Mouse (Mus musculus) embryonic fibroblast, embryonic 13.5 days (primary cell): ENCODE data around the gene Clec11a. TPM values are rescaled to one million over a fixed set of nuclear protein-coding genes. Genes with fewer than 3 reads are reported as not detected.

Experiments
- H3K27ac ChIP-seq: 2 replicates; pipeline ENCODE4 v1.5.1; 2012; ENCODE audit warnings: low read length, control low read depth, inconsistent platforms; ENCODE audit not compliant: insufficient read depth
- H3K4me1 ChIP-seq: 2 replicates; pipeline ENCODE4 v1.6.1; 2011; ENCODE audit warnings: low read length; ENCODE audit not compliant: control insufficient read depth, insufficient read depth
- H3K4me3 ChIP-seq: 2 replicates; pipeline ENCODE4 v1.5.1; 2011; ENCODE audit warnings: mild to moderate bottlenecking, control low read depth, low read length; ENCODE audit not compliant: insufficient read depth
- CTCF ChIP-seq: IDR thresholded peaks from 2 replicates; pipeline ENCODE4 v1.5.1; 2011; ENCODE audit warnings: mild to moderate bottlenecking, control low read depth, low read length, moderate library complexity, borderline replicate concordance; ENCODE audit not compliant: insufficient read depth
- POLR2A ChIP-seq: IDR thresholded peaks from 2 replicates; pipeline ENCODE4 v1.6.1; 2011; ENCODE audit warnings: low read depth, mild to moderate bottlenecking, control low read depth, low read length, moderate library complexity
- polyA plus RNA-seq: library from polyadenylated mRNA; stranded (reverse); fragments of >200 nt; gene quantifications from 2 replicates; pipeline ENCODE4 v1.2.4, GENCODE M21; 2011; ENCODE audit warnings: low read depth; ENCODE audit not compliant: missing spikeins, insufficient read length

Gene Clec11a
- polyA plus RNA-seq, 1 experiment = 13.4 TPM

- Histone ChIP-seq H3K4me3 (no peak overlapping the region), H3K27ac (no peak overlapping the region), H3K4me1 (no peaks in the 10 kb centered on the region)
- TF ChIP-seq POLR2A (no peak), CTCF (no peak)
Observed at GRCm38 (mm10) chr7:44343459-44344015, 36.8 kb upstream of the Clec11a start.

- H3K4me1 ChIP-seq = no peaks in the 10 kb centered on the region
- no peak overlapping the region for H3K4me3 ChIP-seq
- TF ChIP-seq CTCF (no peak), POLR2A (no peak)
- H3K27ac ChIP-seq = no peak overlapping the region
Observed at GRCm38 (mm10) chr7:44341714-44342113, 35.0 kb upstream of the Clec11a start.

- Histone ChIP-seq H3K4me3 (no peak overlapping the region), H3K27ac (no peak overlapping the region), H3K4me1 (no peaks in the 10 kb centered on the region)
- no peak for TF ChIP-seq POLR2A
- TF ChIP-seq CTCF = no peak
Observed at GRCm38 (mm10) chr7:44341119-44341518, 34.4 kb upstream of the Clec11a start.

GRCm38 (mm10) chr7:44340226-44340625, 33.5 kb upstream of the Clec11a start:
- Histone ChIP-seq H3K4me3 (no peak overlapping the region), H3K4me1 (no peaks in the 10 kb centered on the region), H3K27ac (no peak overlapping the region)
- TF ChIP-seq POLR2A (no peak), CTCF (no peak)

- no peak overlapping the region for H3K4me3 ChIP-seq
- TF ChIP-seq CTCF (no peak), POLR2A (no peak)
- no peaks in the 10 kb centered on the region; the same call in 1 of the 2 replicates for H3K4me1 ChIP-seq
- no peak overlapping the region for H3K27ac ChIP-seq
Observed at GRCm38 (mm10) chr7:44337121-44337849, 30.6 kb upstream of the Clec11a start.

- Histone ChIP-seq H3K4me1 (no peaks in the 10 kb centered on the region; the same call in 1 of the 2 replicates), H3K4me3 (no peak overlapping the region), H3K27ac (no peak overlapping the region)
- TF ChIP-seq CTCF (no peak), POLR2A (no peak)
Observed at GRCm38 (mm10) chr7:44336046-44337021, 29.6 kb upstream of the Clec11a start.

- Histone ChIP-seq H3K27ac (no peak overlapping the region), H3K4me3 (no peak overlapping the region), H3K4me1 (no peaks in the 10 kb centered on the region; the same call in 1 of the 2 replicates)
- no peak for TF ChIP-seq CTCF
- TF ChIP-seq POLR2A = no peak
Observed at GRCm38 (mm10) chr7:44335031-44335878, 28.6 kb upstream of the Clec11a start.

GRCm38 (mm10) chr7:44334139-44334538, 27.4 kb upstream of the Clec11a start:
- H3K27ac ChIP-seq = no peak overlapping the region
- H3K4me3 ChIP-seq = no peak overlapping the region
- TF ChIP-seq CTCF (no peak), POLR2A (no peak)
- no peaks in the 10 kb centered on the region; the same call in 1 of the 2 replicates for H3K4me1 ChIP-seq

GRCm38 (mm10) chr7:44332336-44332735, 25.6 kb upstream of the Clec11a start:
- H3K4me1 ChIP-seq = no peaks in the 10 kb centered on the region; the same call in 1 of the 2 replicates
- TF ChIP-seq POLR2A = no peak
- H3K4me3 ChIP-seq = no peak overlapping the region
- H3K27ac ChIP-seq = no peak overlapping the region
